Mouse (Mus musculus): Measurements from ENCODE around the gene Edem1. TPM values are rescaled to one million over a fixed set of nuclear protein-coding genes. Genes with fewer than 3 reads are reported as not detected.

The Edem1 gene
- polyA plus RNA-seq, 1 experiment from 2014 or later, result 28.9 TPM

DNA sequence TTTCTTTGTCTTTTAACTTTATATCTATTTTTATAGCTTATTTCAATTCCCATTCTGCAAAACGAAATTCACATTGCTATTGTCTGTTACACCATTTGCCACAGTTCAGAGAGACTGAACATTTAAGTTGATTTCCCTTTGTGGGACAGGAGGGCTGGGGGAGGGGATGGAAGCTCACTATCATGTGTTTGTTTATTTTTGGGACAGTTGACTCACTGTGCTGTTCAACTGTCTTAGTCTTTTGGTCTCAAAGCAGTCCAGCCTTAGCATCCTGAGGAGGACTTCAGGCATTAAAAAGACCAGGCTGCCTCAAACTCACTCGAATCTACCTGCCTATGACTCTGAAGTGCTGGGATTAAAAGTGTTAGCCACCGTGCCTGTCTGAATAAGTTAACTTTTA, 2.4 kb upstream of the Edem1 start:
- no peak overlapping the region for H3K4me3 ChIP-seq (ENCODE audit: low read length)
- H3K36me3 ChIP-seq (ENCODE audit: control insufficient read depth, insufficient read depth, low read length), result no peaks in the 10 kb centered on the region
- no peak overlapping the region for H3K27ac ChIP-seq (ENCODE audit: low read length)
- no peaks in the 10 kb centered on the region for H3K27me3 ChIP-seq (replicated peaks; ENCODE audit: control insufficient read depth, insufficient read depth, low read length)
- no peaks in the 10 kb centered on the region for H3K9me3 ChIP-seq (ENCODE audit: control insufficient read depth, low read length)
- no peak overlapping the region for H3K4me2 ChIP-seq (ENCODE audit: low read depth, low read length)
- WGBS, result 78% methylated on average over 3 of the region's 3 CpGs
- H3K9ac ChIP-seq (ENCODE audit: low read depth, low read length), result no peak overlapping the region
- ATAC-seq, result no peak
- peaks cover 9% of the 10 kb centered on the region for H3K4me1 ChIP-seq (ENCODE audit: control insufficient read depth, insufficient read depth, low read length)

DNA sequence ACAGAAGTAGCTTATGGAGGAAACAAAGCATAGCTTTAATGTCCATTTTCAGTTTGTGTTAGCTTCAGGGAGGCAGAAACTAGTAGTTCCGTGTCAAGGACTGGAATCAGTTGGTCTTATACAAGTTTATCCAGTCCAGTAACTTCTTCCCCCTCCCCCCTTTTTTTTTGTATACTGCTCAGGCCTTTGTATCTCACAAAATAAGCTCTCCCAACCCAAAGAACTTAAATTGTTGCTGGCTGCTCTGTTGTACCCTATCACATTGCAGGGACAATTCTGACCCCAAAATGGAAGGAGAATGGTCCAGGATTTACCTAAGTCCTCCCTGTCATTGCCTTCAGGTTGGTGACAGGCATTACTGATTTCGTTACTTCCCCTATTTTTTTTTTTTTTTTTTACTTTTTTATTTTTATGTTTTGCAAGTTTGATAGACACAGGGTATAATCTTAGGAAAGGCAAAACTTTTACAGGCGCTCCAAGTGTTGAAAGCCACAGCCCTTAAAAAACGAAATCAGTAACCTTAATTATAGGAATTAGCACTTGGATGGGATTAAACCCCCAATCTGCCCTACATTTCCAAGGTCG, 1.0 kb upstream of the Edem1 start:
- H3K9ac ChIP-seq (ENCODE audit: low read depth, low read length), result peak overlapping the region; percentile 62

DNA sequence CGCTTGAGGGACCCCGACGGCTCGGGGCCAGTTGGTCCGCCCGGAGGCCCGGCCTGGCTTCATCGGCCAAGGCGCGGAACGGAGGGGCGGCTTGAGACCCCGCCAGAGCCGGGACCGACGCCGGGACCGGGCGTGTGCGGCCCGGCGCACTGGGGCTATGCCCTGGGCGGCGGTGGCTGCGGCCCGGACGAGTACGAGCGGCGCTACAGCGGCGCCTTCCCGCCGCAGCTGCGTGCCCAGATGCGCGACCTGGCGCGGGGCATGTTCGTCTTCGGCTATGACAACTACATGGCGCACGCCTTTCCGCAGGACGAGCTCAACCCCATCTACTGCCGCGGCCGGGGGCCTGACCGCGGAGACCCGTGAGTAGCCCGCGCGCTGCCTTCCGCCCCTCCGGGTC, 431 bp downstream of the Edem1 start:
- under 1% methylated on average over 56 of the region's 56 CpGs for WGBS
- H3K4me3 ChIP-seq (ENCODE audit: low read length), result peak overlapping the region; percentile 98
- H3K9me3 ChIP-seq (ENCODE audit: control insufficient read depth, low read length), result no peaks in the 10 kb centered on the region
- H3K9ac ChIP-seq (ENCODE audit: low read depth, low read length), result peak overlapping the region; percentile 95
- H3K27ac ChIP-seq (ENCODE audit: low read length), result peak overlapping the region; percentile 87
- H3K36me3 ChIP-seq (ENCODE audit: control insufficient read depth, insufficient read depth, low read length), result no peaks in the 10 kb centered on the region
- peaks cover 23% of the 10 kb centered on the region for H3K4me1 ChIP-seq (ENCODE audit: control insufficient read depth, insufficient read depth, low read length)
- ATAC-seq, result peak; percentile 52; the same call in 1 of the 2 replicates
- no peaks in the 10 kb centered on the region for H3K27me3 ChIP-seq (replicated peaks; ENCODE audit: control insufficient read depth, insufficient read depth, low read length)
- H3K4me2 ChIP-seq (ENCODE audit: low read depth, low read length), result peak overlapping the region; percentile 81

More for the DNA sequence above, 1.0 kb upstream of the Edem1 start:
- WGBS, result 25% methylated on average over 5 of the region's 5 CpGs
- Histone ChIP-seq H3K36me3 (ENCODE audit: control insufficient read depth, insufficient read depth, low read length) (no peaks in the 10 kb centered on the region), H3K27me3 (replicated peaks; ENCODE audit: control insufficient read depth, insufficient read depth, low read length) (no peaks in the 10 kb centered on the region), H3K4me2 (ENCODE audit: low read depth, low read length) (peak overlapping the region; percentile 81), H3K27ac (ENCODE audit: low read length) (no peak overlapping the region), H3K4me1 (ENCODE audit: control insufficient read depth, insufficient read depth, low read length) (peaks cover 15% of the 10 kb centered on the region), H3K9me3 (ENCODE audit: control insufficient read depth, low read length) (no peaks in the 10 kb centered on the region), H3K4me3 (ENCODE audit: low read length) (peak overlapping the region; percentile 98)
- no peak for ATAC-seq

DNA sequence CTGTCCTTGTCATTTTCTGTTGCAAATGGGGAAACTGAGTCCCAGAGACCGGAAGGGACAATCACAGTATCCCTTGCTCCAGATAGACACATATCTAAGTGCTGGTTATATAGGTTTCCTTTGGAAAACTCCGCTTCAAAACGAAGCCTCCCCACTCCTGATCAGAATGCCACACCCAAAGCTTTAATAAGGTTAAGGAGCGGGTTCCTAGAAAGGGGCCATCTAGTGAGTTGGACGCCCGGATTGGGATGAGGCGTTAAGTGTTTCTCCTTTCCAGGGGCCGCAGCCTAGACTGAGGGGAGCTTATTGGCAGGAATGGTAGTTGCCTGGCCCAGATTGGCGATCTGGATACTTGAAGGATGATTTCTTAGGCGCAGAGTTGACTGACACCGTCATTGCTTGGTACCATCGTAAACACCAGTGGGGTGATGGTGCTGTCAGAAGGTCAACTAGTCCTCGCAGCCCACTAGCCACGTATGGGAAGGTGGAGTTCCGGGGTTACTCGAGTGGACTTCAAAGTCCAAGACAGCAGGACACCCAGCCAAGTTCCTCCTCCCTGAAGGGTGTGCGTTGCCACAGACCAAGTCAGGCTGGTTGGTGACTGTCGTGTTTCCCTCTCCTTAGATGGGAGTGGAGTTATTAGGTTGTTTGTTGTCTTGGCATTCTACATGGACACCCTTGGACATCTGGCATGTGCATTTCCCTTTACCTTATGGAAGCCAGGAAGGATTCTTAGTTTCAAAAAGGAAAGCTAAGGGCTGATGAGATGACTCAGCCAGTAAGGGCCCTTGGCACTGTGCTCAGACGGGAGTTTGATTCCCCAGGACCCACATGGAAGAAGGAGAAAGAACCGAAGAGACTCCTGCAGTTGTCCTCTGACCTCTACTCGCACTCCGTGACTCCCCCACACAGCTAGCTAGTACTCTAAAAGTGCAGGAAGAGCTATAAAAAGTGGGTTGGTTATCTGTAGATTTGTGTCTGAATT, 1.2 kb downstream of the Edem1 start:
- peak overlapping the region; percentile 87 for H3K27ac ChIP-seq (ENCODE audit: low read length)
- no peaks in the 10 kb centered on the region for H3K27me3 ChIP-seq (replicated peaks; ENCODE audit: control insufficient read depth, insufficient read depth, low read length)
- H3K9me3 ChIP-seq (ENCODE audit: control insufficient read depth, low read length), result no peaks in the 10 kb centered on the region
- peaks cover 23% of the 10 kb centered on the region for H3K4me1 ChIP-seq (ENCODE audit: control insufficient read depth, insufficient read depth, low read length)
- 11% methylated on average over 22 of the region's 22 CpGs for WGBS
- no peaks in the 10 kb centered on the region for H3K36me3 ChIP-seq (ENCODE audit: control insufficient read depth, insufficient read depth, low read length)
- ATAC-seq, result no peak
- peak overlapping the region; percentile 98 for H3K4me3 ChIP-seq (ENCODE audit: low read length)
- H3K4me2 ChIP-seq (ENCODE audit: low read depth, low read length), result peak overlapping the region; percentile 81
- peak overlapping the region; percentile 95 for H3K9ac ChIP-seq (ENCODE audit: low read depth, low read length)

DNA sequence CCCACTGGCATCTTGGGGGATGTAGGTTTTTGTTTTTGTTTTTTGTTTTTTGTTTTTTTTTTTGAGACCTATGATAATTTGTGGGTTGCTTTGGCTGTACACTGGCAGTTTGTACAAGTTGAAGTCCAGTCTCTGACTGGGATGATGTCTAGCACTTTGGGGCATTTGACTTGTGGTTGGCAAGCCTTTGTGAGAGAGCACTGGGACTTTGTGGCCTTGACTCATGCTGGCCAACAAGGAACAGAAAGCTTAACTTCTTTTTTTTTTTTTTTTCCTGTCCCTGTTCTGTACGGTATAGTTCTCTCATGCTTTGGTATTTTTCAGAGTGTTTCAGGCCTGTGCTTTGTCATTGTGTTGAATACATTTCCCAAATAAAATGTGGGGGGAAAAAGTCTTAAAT, 3.7 kb downstream of the Edem1 start:
- 63% methylated on average over 1 of the region's 1 CpGs for WGBS
- Histone ChIP-seq H3K36me3 (ENCODE audit: control insufficient read depth, insufficient read depth, low read length) (no peaks in the 10 kb centered on the region), H3K4me1 (ENCODE audit: control insufficient read depth, insufficient read depth, low read length) (peaks cover 37% of the 10 kb centered on the region), H3K4me3 (ENCODE audit: low read length) (no peak overlapping the region), H3K27ac (ENCODE audit: low read length) (no peak overlapping the region), H3K9ac (ENCODE audit: low read depth, low read length) (no peak overlapping the region), H3K4me2 (ENCODE audit: low read depth, low read length) (no peak overlapping the region), H3K9me3 (ENCODE audit: control insufficient read depth, low read length) (no peaks in the 10 kb centered on the region), H3K27me3 (replicated peaks; ENCODE audit: control insufficient read depth, insufficient read depth, low read length) (no peaks in the 10 kb centered on the region)
- ATAC-seq, result no peak

DNA sequence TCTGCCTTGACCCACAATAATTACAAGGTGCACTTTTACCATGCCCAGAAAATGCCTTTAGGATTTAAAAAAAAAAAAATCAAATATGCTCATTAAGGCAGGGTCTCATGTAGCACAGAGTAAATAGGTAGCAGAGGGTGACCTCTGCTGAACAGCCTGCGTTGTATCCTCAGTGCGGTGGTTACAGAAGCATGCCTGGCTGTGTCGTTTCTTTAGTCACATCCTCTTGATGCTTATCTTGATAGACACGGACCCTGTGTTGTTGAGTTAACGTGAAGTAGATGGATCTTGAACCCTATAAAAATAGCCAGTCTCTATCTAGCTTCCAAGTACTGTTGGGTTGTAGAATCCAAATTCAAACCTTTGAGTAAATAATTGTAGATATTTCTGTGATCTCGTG, 4.5 kb downstream of the Edem1 start:
- H3K27ac ChIP-seq (ENCODE audit: low read length), result no peak overlapping the region
- H3K9me3 ChIP-seq (ENCODE audit: control insufficient read depth, low read length), result no peaks in the 10 kb centered on the region
- H3K4me3 ChIP-seq (ENCODE audit: low read length), result no peak overlapping the region
- H3K4me1 ChIP-seq (ENCODE audit: control insufficient read depth, insufficient read depth, low read length), result peaks cover 43% of the 10 kb centered on the region
- H3K4me2 ChIP-seq (ENCODE audit: low read depth, low read length), result no peak overlapping the region
- no peaks in the 10 kb centered on the region for H3K36me3 ChIP-seq (ENCODE audit: control insufficient read depth, insufficient read depth, low read length)
- ATAC-seq, result no peak
- H3K9ac ChIP-seq (ENCODE audit: low read depth, low read length), result no peak overlapping the region
- H3K27me3 ChIP-seq (replicated peaks; ENCODE audit: control insufficient read depth, insufficient read depth, low read length), result no peaks in the 10 kb centered on the region
- 45% methylated on average over 6 of the region's 6 CpGs for WGBS

DNA sequence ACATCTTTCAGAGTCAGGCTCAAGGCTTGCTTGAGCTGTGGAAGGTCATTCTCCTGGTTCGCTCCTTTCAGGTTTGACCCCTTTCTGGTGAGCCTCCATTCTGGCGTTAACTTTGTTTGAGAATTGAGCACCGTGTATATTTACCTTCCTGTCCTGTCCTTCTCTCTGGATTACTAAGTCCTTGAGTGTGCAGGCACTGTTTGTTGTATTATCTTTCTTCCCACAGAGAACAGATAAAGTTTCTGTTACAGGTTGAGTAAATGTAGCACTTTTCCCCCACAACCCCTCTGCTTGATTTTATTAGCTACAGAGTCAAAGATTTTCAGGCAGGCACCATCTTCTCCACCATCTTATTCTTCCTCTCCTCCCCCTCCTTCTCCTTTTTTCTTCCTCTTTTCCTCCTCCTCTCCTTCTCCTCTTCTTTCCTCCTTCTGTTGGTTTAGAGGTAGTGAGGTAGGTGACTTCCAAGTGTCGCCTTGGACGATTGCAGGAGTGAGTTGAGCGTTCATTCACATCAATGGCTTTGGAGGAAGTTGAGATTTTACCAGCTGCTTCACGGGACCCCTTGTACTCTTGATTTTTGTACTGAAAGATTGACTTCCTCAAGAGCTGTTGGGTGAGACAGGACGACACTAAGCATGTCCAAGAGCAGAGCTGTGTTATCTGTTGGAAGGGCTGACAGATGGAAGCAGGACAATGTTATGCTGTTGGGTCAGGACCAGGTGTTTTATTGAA, 5.7 kb downstream of the Edem1 start:
- peak; percentile 14; the same call in 1 of the 2 replicates for ATAC-seq
- Histone ChIP-seq H3K4me2 (ENCODE audit: low read depth, low read length) (no peak overlapping the region), H3K4me1 (ENCODE audit: control insufficient read depth, insufficient read depth, low read length) (peaks cover 45% of the 10 kb centered on the region), H3K27ac (ENCODE audit: low read length) (no peak overlapping the region), H3K9ac (ENCODE audit: low read depth, low read length) (no peak overlapping the region), H3K36me3 (ENCODE audit: control insufficient read depth, insufficient read depth, low read length) (no peaks in the 10 kb centered on the region), H3K9me3 (ENCODE audit: control insufficient read depth, low read length) (no peaks in the 10 kb centered on the region), H3K27me3 (replicated peaks; ENCODE audit: control insufficient read depth, insufficient read depth, low read length) (no peaks in the 10 kb centered on the region), H3K4me3 (ENCODE audit: low read length) (no peak overlapping the region)
- WGBS, result 56% methylated on average over 8 of the region's 8 CpGs

DNA sequence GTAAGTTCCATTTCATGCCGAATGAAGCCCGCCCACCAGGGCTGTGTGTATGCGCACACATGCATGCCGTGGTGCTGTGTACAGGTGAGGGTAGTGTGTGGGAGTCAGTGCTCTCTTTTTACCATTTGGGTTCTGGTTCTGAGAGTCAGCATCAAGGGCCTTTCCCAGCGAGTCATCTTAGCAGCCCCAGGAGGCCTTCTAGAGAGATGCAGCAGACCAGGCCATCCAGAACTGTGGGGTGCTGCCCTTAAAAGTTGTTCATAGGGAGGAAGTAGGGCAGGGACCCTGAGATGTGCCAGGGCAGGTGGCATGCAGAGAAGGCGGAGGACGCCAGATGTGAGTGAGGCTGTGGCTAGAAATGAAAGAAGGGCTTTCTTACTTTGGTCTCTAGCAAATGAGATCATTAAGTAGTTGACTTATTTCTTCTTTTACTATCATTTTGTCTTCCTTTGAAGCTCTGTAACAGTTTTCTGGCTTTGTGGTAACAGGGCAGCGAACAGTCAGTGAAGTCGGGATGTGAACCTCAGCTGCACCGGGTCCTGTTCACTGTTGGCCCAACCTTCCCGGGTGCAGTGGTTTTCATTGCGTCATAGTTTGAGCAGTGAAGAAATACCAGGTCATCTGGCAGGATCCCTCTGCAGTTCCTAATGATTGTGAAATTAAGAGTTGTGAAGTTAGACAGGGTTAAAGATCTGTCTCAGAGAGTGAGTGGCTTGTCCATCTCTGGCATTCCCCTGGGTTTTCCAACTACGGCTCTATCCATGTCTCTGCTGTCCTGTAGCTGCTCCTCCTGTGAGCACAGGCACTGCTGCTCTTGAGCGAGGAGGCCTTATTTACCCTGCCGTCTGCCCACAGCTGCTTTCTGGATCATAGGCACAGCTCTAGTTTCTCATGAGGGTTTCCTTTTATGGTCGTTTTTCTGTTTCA, 7.6 kb downstream of the Edem1 start:
- Histone ChIP-seq H3K4me1 (ENCODE audit: control insufficient read depth, insufficient read depth, low read length) (peaks cover 35% of the 10 kb centered on the region), H3K4me3 (ENCODE audit: low read length) (no peak overlapping the region), H3K9ac (ENCODE audit: low read depth, low read length) (peak overlapping the region; percentile 40; the same call in 1 of the 2 replicates), H3K36me3 (ENCODE audit: control insufficient read depth, insufficient read depth, low read length) (peaks cover under 1% of the 10 kb centered on the region; the same call in 1 of the 2 replicates), H3K27ac (ENCODE audit: low read length) (peak overlapping the region; percentile 7), H3K4me2 (ENCODE audit: low read depth, low read length) (no peak overlapping the region), H3K9me3 (ENCODE audit: control insufficient read depth, low read length) (no peaks in the 10 kb centered on the region), H3K27me3 (replicated peaks; ENCODE audit: control insufficient read depth, insufficient read depth, low read length) (no peaks in the 10 kb centered on the region)
- 69% methylated on average over 16 of the region's 16 CpGs for WGBS
- ATAC-seq, result peak; percentile 44

All from intestine, embryonic 16.5 days (tissue).